Mouse (Mus musculus) frontal cortex, adult (tissue): ENCODE results near the gene Taf5.
A peak's percentile ranks its signal among the peaks of the same experiment; 100 is the strongest.

Experiments used
- ATAC-seq: cut with Nextera tagmentation; 2 replicates; pipeline ENCODE4 v1.9.2; 2017; ENCODE audit warnings: mild to moderate bottlenecking, moderate library complexity, mixed read lengths; ENCODE audit not compliant: low TSS enrichment

Gene Taf5

GRCm38 (mm10) chr19:47067096-47067882 lies at the start of gene Taf5:
Gene Taf5 (plus strand): TSS chr19:47067746.
- ATAC-seq: peak; percentile 73

DNA sequence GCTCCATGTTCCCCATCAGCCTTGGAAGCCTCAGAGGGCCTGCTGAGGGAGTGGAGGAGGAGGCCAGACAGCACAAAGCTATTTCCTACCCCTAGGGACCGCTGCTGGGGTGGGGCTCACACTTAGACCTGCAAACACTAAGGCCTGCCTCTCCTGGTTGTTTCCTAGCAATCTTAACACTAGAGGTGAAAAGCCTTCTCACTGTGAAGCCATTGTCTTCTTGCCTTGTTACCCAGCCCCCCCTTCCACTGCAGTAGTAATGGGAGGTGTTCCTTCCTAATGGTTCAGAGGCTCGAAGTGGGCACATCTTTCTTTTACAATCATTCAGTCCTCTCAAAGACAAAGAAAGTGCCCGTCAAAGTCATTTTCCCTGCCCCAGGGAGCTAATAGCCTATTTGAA lies 49.7 kb upstream of the Taf5 start:
- ATAC-seq: no peak

GRCm38 (mm10) chr19:47018330-47018729 lies 49.2 kb upstream of the Taf5 start:
- no peak for ATAC-seq

DNA sequence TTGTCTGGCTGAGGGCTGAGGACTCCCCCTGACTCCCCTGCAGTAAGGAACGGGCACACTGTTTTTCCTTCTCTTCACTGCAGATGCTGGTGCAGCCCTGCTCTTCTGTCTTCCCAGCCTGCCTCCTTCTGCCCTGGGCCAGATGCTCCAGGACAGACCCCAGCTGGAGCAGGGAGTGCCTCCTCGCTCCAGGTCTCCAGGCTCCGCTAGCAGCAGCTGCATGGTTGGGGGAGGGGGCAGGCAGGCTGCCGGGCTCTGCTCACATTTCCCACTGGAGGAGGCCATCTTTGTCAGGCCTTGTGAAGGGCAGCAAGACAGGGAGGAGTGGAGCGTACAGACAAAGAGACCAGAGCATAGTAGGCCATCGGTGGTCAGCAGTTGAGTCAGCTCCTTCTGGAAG lies 48.2 kb upstream of the Taf5 start:
- ATAC-seq: no peak

DNA sequence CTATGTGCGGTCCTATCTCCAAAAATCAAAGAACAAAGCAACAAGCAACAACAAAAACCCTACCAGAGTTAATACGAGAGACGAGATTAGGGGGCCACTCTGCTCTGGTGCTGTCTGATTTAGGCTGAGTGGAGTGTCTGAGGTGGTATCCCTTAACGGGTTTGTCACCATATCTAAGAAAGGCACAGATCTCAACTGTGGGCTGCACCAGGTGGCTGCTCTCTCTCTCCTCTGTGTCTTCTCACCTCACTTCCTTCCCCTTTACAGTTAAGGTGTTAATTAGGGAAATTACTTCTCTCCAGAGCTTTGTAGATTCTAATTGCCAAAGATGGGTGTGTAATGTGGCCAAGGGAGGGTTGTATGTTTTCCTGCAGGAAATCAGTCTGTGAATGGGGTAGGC lies 44.8 kb upstream of the Taf5 start:
- ATAC-seq: no peak

- no peak for ATAC-seq
These were observed 44.0 kb upstream of the Taf5 start for GRCm38 (mm10) chr19:47023546-47023945.

DNA sequence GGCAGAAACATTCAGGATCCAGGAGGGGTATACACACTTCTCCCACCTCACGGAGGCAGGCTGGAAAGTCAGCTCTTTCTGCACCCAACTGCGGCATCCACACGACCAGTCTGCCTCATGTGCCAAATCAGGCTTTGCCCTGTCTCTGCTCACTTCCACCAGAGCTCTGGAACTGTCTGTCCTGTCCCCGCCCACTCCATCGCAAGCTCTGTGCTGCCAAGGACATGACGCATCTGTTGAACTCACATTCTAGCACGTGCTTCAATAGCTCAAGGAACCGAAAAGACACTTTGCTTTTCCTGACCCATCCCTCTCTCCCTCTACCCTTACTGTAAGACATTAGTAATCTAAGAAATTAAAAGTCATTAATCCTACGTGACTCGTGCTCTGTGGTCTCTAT lies 42.6 kb upstream of the Taf5 start:
- ATAC-seq: peak; percentile 76; the same call in 1 of the 2 replicates

DNA sequence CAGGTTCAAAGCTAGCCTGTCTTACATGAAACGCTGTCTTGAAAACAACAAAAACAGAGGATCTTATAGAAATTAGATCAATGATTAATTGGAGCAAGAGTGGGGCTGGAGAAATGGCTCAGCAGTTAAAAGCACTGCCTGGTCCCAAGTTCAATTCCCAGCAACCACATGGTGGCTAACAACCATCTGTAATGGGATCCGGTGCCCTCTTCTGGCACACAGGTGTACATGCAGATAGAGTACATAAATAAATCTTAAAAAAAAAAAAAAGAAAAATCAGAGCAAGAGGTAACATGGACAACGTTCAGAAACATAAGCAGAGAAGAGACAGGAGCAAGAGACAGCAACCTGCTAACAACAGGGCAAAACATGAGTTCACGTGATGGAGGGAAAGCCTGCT lies 41.0 kb upstream of the Taf5 start:
- ATAC-seq: no peak

DNA sequence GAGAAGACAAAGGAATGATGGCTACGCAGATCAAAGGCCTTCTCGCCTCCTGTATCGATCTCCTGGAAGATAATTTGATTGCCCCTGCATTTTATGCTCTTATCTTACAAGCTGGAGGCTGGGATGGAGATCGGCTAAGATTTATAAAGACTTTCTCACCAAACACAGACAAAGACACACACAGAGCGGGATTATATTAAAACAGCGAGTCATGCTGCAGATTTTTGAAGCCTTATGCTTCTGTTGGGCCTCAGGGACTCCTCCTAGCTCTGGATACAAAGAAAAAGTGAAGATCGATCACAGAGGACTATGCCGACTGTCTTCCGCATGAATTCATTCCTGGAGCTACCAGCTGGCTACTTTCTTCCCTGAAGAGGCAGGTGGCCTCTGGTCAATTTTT lies 37.8 kb upstream of the Taf5 start:
- ATAC-seq: no peak

DNA sequence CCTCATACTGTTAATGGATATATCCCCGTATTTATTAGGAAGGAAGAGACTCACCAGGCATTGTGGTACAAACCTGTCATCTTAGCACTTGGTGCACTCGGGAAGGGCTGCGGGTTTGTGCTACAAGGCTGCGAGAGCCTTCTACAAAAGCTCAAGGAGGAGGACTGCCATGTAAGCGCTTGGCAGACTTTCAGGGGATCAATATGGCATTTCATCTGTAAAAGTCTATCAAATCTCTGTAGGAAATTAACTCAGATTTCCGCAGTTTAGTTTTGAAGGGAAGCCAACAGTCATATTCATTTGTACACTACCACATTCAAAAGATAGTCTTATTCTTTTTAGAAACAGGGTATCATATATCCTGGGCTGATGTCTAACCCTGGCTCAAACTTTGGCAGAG lies 35.8 kb upstream of the Taf5 start:
- ATAC-seq: no peak

DNA sequence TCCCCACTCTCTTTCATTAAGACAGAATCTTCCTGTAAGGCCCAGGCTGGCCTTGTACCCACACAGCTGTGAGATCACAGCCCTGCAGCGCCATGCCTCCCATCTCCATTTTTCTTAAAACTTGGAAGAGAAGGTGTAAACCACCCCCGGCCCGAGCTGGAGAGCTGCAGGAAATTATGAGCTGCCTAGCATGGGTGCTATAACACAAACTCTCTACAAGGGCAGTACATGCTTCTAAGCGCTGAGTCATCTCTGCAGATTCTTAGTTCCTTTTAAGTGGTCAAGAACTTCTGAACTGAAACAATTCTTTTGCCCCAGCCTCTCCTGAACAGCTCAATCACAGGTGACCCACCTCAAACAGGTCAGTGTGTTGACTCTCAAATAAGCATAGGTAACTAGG lies 32.6 kb upstream of the Taf5 start:
- ATAC-seq: peak; percentile 97

DNA sequence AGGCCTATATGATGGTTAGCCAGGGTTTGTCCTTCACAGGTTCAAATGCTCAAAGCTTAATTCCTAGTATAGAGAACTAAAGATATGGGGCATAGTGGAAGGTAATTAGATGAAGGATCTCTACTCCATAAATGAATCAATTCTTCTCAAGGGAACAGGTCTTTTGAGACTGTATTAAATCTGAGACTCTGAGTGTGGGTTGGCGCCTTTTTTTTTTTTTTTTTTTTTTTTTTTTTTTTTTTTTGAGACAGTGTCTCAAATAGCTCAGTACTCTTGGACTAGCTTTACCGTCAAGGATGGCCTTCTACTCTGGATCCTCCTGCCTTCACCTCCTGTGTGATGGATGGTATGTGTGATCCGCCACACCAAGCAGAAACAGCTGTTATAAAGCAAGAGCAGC lies 30.9 kb upstream of the Taf5 start:
- ATAC-seq: no peak

GRCm38 (mm10) chr19:47040720-47041473 lies 26.6 kb upstream of the Taf5 start:
- peak; percentile 84; the same call in 1 of the 2 replicates for ATAC-seq

DNA sequence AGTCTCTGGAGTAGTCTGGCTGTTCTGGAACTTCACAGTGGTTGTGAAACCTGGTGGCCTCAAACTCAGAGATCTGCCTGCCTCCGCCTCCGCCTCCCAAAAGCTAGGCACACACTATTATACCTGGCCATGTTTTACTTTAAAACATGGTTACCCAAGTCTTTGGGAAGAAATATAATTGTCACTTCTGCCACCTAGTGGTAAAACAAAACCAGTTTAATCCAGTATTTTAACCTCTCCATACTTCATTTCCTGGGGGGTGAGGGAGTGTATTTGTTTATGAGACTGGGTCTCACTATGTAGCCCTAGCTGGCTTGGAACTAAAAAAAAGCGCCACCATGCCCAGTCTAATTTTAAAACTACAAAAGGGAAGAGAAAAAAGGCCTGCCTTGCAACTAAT lies 23.9 kb upstream of the Taf5 start:
- peak; percentile 60; the same call in 1 of the 2 replicates for ATAC-seq

DNA sequence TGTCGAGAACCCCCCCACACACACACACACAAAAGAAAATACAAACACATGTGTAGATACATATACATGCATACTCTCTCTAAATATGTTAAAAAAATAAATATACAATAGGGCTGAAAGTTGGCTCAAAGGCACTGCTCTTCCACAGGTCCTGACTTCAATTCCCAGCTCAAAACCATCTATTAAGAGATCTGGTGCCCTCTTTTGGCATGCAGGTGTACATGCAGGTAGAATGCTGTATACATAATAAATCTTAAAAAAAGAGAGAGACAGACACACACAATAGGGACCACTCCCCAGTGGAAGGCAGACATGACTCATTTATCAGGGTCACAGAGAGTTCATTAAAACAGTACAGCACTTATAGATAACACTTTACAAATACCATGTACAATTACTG lies 21.2 kb upstream of the Taf5 start:
- ATAC-seq: no peak

GRCm38 (mm10) chr19:47047236-47047833 lies 20.2 kb upstream of the Taf5 start:
- no peak for ATAC-seq

GRCm38 (mm10) chr19:47049061-47049460 lies 18.5 kb upstream of the Taf5 start:
- no peak for ATAC-seq

DNA sequence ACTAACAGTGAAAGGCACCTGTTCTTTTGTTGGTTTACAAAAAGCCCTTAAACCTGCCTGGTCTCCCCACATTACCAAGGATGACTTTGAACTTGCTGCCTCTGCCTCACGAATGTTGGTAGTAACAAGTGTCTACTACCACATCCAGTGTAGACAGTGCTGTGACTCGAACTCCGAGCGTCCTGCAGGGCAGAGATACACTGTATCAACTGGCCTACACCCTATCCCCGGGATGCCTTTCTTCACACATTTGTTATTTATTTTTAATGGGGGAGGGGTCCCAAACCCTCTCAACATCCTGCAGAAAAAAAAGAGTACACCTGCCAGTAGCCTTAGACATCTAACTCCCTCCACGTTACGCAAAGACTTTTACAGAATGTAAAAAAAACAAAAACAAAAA lies 17.7 kb upstream of the Taf5 start:
- no peak for ATAC-seq

DNA sequence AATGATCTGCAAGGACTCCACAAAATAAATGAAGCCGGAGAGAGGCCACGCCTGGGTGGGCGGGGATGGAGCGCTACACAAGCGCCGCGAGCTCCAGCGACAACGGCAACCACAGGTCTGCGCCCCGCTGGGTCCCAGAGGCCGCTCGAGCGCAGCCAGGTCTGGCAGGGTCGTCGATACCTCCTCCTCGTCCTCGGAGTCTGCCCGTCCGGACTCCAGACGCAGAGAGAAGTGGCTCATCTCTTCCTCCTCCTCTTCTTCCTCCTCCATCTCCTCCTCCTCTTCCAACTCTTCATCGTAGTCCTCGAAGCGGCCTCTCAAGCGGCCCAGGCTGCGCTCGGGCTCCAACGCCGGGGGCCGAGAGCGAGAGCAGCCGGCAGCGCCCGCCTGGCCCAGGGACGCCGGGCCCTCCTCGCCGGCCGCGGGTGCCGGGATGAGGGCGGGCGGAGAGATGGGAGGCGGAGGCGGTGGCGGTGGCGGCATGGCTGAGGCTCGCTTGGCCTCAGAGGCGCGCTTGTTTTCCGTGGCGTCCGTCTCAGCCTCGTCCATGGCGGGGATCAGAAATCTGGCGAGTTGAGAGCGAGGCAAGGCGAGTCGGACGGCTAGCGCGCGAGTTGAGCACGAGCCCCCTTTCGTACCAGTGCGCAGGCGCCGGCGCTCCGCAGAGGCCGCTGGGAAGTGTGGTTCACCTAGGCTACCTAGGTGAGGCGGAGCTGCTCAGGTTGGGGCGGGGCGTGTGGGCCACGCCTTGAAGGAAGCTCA lies 17.1 kb upstream of the Taf5 start, which contains the start of gene Pcgf6:
Gene Pcgf6, minus strand, starts transcription at position 636 of the 762 bp plus-strand sequence.
- ATAC-seq: peak; percentile 98

DNA sequence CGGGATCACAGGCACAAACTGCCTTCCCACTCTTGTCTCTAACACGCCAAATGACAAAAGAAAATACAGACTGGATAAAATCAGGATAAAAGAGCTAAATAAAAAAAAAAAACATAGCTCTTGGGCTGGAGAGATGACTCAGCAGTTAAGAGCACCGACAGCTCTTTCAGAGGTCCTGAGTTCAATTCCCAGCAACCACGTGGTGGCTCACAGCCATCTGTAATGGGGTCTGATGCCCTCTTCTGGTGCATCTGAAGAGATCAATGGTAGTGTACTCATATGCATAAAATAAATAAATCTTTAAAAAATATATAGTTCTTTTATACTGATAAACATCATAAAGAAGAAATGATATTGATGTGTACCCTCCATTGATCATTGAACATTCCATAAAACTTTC lies 14.6 kb upstream of the Taf5 start:
- ATAC-seq: no peak

GRCm38 (mm10) chr19:47053471-47053870 lies 14.1 kb upstream of the Taf5 start:
- no peak for ATAC-seq

- no peak for ATAC-seq
These were observed 9.9 kb upstream of the Taf5 start for GRCm38 (mm10) chr19:47057684-47058083.
